Mouse (Mus musculus) frontal cortex, postnatal 14 days (tissue): ENCODE measurements around the gene Lamtor1.

Experiments used
- DNase-seq, 2 experiments: peaks; one replicate each; pipeline ENCODE4 v3.0.0; 2022; ENCODE audit warnings: low spot score in 2 of 2

Gene Lamtor1

DNA sequence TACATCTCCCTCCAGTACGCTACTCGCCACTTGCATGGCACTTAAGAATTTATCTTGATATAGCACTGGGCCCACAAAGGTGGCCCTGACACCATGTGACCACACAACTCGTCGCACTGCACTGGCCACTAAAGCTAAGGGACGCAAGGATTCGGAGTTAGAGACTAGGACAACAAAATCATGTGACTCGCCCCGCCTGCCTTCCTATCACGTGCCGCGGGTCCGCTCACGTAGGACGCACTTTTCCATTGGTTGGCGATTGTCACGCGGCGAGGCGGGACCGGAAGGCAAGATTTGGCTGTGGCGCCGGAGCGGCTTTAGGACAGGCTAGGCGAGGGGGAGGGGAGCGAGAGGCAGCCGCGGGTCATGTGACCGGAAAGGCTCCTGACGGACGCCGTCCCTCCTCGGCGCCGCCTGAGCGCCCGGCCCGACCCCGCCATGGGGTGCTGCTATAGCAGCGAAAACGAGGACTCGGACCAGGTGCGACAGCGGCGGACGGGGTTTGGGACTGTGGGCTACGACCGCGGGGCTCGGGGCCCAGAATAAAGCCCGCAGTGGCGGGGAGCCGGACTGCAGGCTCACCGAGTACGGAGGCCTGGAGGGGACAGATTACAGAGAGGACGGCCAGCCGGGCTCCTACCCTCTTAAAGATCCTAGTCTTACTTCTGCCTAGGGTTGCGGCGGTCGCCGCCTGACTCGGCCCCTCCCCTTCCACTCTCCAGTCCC, at the start of gene Lamtor1:
TSS of gene Lamtor1 (plus strand) at position 344 of the 726 bp plus-strand sequence.
- peak; percentile 99 to 100 for DNase-seq

DNA sequence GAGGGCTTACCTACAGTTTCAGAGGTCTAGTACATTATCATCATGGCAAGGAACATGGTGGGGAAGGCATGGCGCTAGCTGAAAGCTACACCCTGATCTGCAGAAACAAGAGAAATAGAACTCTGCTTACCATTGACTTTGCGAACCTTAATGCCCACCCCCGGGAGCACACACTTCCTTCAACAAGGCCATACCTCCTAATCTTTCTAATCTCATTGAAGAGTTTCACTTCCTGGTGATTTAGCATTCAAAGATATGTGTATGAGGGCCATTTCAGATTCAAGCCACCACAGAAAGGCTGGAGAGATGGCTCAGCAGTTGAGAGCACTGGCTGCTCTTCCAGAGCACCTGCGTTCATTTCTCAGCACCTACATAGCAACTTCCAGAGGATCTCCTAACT, 48.6 kb upstream of the Lamtor1 start, which contains the start of gene Folr2:
TSS of gene Folr2 (minus strand) at position 101 of the 400 bp plus-strand sequence.
- DNase-seq, result no peak

DNA sequence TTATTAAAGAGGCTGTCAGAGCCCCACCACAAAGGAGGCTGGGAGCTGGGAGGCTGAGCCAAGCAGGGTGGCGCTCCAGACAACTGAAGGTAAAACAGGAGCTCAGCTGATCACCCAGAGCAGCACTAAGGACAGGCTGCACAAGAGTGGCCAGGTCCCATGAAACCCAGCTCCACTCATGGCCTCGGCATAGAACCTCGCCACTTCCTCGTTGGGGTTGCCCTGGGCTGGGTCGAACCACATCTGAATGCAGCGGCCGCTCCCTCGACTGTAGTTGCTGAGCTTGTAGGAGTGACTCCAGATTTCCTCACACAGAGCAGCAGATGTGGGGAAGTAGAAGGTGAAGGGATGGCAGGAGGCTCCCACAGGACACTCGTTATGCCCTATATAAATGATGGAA, 47.3 kb upstream of the Lamtor1 start:
- DNase-seq, result no peak

DNA sequence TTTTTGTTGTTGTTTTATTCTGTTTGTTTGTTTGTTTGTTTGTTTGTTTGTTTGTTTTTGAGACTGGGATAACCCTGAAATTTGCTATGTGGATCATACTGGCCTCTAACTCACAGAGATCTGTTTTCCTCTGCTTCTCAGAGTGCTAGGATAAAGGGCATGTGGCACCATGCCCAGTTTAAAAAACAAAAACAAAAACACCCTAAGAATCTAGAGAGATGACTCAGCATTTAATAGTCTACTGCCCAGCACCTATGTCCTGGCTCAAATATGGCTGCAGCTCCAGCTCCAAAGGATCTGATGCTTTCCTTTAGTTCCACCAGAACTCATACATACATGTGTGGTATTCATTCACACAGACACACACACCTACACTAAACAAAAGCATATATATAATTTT, 44.7 kb upstream of the Lamtor1 start:
- DNase-seq, result no peak

DNA sequence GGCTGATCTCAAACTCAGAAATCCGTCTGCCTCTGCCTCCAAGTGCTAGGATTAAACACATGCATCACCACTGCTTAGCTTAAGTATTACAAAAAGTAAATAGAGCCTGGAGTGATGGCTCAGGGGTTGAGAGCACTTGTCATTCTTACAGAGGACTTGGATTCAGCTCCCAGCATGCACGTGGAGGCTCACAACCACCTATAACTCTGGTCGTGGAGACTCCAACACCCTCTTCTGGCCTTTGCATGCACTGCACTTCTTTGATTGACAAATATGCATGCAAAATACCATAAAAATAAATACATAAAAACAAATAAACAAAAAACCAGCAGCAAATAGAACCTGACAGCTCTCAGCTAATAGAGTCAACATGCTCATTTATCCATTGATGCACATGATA, 43.4 kb upstream of the Lamtor1 start:
- no peak for DNase-seq

DNA sequence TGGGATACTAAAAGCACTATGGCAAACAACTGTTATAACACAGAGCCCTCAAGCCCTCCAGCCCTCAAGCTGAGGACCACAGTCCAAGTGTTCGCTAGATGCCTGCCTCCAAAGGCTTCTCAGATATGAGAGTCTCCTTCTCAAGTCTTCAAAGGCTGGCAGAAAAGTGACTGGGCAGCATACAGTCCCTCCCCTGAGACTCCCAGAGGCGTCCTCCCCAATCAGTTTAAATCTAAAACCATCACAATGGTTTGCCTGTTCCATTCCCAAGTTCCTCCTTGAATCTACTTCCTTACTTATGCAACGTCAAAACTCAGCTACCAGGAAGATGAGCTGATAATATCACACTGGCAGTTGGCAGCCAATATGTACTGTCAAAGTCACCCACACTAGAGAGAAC, 42.3 kb upstream of the Lamtor1 start, which contains the start of gene Anapc15:
TSS of gene Anapc15 (plus strand) at position 301 of the 400 bp plus-strand sequence.
- no peak for DNase-seq

DNA sequence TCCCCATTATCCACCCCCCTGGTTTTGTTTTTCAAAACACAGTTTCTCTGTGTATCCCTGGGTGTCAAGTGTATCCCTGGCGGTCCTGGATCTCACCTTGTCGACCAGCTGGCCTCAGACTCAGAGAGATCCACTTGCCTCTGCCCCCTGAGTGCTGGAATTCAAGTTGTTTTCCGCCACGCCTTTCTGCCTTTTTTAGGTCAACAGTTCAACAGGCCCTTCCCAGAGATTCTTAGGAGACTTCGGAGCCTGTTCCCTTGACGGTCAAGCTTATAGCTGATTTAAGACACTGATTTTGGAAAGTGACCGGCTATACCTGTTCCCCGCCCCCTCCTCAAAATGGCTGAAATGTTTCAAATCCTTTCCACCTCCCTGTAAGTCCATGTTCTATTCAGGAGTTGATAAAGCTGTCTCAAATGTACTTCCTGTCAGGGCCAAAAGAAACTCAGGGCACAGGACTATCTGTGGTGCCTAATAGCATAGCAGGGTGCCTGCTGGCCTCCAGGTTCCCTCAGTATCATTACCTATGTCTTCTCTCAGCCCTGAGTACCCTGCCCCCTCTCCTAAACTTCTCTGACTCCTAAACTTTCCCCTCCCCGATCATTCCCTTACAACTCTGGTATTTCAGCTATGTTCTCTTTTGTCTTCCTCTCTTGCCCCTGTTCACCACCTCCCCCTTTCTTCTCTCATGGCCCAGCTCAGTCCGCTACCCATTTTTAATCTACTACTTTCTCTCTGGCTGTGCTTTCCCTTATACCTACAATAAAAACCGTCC, 39.0 kb upstream of the Lamtor1 start:
- no peak for DNase-seq

DNA sequence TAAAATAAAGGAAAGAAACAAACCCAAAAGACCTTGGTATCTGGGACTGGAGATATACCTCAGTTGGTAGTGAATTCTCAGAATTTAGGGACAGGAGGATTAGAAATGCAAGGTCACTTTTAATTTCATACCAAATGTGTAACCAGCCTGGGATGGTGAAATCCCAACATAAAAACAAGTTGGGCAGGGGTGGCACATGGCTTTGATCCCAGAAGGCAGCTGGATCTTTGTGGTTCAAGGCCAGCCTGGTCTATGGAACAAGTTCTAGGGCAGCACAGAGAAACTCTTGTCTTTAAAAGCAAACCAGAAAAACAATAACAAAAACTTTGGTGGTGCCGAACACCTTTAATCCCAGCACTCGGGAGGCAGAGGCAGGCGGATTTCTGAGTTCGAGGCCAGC, 38.2 kb upstream of the Lamtor1 start:
- no peak for DNase-seq

DNA sequence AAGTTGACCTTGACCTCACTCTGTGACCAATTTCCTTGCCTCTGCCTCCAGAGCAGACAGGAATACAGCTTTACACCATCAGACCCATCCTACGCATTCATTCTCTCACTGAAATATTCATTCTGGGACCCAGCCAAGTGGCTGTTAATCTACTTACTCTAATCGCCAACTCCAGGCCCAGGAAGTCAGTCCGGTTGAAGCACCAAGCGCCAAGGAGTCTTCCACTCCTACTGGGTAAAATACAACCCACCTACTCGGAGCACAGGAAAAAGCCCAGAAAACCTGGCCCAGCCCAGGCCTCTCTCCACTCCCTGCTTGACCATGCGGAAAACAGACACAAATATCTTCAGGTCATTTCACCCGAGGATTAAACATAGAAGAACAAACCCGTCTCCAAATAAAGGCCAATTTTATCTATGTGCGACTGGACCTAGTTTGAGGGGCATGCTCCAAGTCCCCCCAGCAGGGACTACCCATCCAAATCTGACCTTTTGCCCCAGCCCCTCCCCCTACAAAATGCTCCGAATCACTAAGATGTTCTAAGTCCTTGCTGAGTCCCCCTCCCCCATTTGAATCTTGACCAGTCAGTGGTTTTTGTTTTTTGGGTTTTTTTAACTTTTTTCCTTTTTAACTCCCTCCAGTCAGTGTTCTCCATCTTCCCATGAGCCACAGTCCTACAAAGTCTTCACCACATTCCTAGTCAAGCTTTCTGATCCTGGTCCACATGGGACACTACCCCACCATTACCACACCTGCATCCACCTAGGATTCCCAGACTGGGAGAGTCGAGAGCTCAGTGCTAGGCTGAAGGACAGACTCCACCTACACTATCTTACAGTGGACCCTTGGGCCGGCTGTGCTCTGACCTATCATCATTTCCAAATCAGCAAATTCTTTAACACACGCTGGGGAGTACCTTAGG, 37.2 kb upstream of the Lamtor1 start:
- DNase-seq, result no peak

DNA sequence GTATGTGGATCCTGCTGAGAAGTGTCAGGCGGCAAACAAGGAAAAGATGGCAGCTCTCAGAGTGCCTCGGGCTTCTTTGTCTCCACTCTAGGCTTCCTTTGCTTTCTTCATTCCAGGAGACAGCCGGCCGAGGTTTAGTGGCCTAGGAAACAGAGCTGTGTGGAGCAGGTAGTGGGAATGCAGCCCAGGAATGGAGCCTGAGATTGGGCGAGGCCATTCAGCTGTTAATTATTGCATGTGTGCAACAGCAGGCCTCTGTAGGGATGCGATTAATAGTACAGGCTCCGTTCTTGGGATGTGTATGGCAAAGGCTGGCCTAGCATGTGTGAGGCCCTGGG, 36.6 kb upstream of the Lamtor1 start:
- no peak for DNase-seq

DNA sequence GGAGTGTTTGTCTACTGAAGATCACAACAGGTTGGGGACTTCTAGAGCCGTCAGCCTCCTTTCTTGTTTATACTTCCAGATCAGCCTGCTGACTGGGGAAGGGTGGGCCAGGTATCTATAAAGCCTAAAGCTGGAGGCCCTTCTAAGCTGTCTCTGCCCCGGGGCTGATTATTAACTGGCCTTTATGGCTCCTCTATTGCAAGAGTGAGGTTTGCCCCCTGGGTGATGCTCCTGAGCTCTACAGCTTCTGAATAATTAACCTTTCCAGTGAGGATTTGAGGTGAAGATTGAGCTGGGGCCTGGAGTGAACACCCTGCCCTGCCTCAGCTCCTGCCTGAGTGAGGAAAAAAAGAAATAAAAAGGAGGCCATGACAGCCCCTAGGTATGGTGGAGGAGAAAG, 35.1 kb upstream of the Lamtor1 start, which contains the start of gene Folr1:
TSS of gene Folr1 (minus strand) at position 160 of the 400 bp plus-strand sequence.
- DNase-seq, result no peak

DNA sequence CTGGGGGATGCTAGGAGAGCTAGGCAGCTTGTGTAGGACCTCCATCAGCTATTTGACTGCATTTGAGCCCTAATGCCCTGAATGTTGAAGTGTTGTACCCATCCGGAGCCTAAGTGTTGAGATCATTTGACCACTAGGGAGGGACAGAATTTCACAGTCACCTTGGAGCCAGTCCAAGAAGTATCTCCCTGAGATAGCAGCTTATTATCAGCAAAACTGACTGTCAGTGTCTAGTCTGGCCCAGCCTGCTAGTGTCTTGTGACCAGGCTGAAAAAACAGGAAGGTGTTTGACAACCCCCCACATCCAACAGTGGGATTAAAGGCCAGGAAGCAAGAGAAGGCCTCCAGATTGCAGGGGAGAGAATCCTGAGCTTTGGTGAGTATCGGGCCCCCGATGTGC, 34.4 kb upstream of the Lamtor1 start:
- no peak for DNase-seq

DNA sequence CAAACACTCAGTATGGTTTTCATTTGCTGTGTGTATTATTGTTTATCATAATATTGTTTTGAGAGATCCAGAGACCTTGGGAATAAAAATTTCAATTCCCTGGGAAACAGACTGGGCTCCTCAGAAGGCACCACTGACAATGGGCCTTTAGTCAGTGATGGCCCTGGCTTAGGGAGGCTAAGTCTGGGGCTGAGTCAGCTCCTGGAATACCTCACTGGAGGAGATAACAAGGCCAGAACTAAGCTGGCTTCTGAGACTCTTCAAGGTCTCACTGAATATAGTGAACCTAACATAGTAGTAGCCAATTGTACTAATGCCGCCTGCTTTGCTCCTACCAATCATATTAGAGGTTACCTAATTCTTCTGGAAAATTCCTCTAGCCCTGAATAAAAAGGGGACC, 29.7 kb upstream of the Lamtor1 start:
- no peak for DNase-seq

DNA sequence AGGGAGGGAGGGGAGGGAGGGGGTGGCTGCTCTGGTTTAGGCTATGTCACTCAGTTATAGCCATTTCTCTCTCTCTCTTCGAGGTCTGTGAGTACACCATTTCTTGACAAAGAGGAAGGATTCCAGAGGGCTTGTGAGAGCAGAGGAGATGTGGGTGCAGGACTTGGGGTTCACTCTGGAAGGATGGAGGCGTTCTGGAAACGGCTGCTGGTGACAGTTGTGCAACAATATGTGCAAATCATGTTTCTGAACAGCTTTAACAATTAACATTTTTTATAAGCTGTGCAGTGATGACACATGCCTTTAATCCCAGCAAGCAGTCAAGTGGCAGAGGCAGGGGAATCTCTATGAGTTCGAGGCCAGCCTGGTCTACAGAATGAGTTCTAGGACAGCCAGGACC, 24.8 kb upstream of the Lamtor1 start:
- no peak for DNase-seq

DNA sequence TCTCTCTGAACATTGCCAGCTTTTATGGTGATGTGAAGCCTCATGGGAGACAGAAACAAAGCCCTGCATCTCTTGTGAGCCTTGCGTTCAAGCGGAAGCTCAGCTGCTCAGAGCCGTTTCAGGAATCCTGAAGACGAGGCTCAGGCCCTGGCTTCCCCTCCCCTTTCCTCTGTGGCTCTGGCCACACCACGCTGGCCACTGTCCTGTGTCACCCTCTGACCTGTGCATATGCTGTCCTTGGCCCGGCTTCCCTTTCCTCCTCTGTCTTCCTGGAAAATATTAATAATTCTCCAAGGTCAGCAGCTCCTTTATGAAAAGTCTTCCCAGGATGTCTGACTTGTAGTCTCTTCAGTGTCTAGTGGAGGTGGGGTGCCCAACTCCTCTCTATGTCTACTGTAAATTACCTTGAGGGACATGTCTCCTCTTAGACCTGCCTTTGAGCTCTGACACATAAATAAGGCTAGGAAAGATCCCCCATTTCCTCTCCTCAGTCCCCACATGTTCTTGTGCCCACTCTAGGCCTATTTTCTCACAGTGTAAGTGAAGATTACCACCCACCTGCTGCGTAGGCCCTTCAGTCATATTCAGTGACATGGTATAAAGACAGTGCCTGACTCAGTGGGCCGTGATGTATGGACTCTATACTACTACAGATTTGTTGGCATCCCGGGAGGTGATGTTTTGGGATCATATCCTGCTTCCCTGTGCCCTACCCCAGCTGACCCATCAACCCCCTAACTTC, 23.1 kb upstream of the Lamtor1 start:
- no peak for DNase-seq

DNA sequence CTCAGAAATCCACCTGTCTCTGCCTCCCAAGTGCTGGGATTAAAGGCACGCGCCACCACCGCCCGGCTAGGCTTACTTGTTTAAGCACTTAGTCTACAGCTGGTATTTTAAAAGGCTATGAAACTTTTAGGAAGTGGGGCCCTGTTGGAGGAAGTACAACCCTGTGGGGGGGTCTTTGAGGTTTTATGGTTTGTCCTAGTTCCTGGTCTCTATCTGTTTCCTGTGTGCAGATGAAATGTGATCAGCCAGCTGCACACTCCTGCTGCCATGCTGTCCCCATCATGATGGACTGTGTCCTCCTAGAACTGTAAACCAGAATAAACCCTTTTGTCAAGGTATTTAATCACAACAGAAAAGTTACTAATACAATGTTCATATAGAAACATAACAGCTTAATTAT, 21.5 kb upstream of the Lamtor1 start:
- DNase-seq, result no peak

DNA sequence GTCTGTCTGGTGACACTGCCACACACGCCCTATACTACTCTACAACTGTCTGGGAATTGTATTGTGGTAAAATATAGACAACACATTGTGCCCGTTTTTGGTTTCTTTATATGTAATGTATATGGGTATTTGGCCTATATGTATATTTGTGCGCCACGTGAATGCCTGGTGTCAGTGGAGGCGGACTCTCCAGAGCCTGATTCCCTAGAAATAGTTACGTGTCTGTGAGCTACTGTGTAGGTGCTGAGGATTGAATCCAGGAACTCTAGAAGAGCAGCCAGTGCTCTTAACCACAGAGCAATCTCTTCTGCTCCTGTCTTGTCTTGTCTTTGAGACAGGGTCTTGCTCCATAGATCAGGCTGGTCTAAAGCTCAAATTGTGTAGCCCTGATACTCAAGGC, 19.4 kb upstream of the Lamtor1 start:
- no peak for DNase-seq

DNA sequence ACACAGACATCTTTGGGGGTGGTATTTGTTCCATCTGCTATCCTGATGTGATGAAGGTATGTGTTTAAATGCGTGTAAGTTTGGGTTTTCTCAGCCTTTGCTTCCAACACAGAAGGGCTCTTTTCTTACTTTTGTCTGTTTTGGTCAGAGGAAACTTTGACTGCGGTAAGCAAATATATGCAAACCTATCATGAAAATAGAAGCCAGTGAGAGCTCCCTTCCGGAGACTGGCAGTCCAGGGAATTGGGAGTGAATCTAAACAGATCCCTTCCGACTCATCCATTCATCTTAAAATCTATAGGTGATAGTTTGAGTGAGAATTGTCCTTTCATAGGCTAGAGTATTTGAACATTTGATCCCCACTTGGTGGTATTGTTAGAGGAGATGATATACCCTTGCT, 17.2 kb upstream of the Lamtor1 start:
- DNase-seq, result no peak

DNA sequence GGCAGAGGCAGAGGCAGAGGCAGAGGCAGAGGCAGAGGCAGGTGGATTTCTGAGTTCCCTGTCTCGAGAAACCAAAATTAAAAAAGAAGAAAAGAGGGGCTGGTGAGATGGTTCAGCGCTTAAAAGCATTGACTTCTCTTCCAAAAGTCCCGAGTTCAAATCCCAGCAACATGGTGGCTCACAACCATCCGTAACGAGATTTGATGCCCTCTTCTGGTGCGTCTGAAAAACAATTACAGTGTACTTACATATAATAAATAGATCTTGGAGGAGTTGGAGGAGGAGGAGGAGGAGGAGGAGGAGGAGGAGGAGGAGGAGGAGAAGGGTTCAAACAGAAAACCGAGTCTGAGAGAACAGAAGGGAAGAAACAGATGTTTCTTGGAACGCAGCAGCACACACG, 10.0 kb upstream of the Lamtor1 start:
- DNase-seq, result no peak

DNA sequence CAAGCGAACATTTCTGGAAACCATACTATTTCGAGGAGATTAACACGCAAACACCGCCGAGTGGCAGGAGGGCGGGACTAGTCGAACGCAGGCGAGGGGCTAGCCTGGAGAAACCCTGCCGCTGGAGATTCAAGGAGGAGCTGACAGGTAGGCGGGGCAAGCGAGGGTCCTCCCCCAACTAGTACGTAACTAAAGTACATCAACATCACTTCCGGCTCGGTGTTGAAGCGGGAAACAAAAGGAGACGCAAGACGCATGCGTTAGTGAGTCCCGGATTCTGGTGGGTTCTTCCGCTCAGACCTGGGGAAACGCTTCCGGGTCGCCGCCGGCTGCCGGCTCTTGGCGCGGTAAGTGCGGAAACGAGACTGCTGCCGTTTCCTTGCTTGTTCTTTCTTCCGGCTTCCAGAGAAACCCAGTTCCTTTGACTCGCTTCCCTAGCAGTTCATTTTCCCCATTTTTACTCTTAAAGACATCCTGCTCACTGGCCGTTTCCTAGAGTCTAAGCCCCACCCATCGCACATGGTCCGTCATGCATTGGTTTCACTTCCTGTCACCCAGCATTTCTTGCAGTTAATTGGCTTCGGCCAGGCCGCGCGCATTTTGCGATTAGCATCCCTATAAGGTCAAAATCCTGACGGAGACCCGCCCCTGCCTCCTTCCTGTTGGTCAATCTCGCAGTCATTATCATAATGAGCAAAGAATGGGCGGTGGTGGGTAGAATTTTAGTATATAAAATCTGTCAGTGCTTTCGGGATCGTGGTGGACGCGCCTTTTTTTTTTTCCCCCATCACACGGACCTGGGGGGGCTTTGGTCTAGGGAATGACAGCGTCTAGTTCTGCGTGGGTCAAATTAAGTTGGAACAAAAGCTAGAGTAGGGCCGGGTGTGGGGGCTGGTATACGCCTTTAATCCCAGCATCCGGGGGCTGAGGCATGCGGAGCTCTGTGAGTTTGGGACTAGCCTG, 9.3 kb upstream of the Lamtor1 start:
- peak; percentile 96 to 97 for DNase-seq
